Mouse (Mus musculus): ENCODE results near the gene Slc41a2. TPM values are rescaled to one million over a fixed set of nuclear protein-coding genes. Genes with fewer than 3 reads are reported as not detected.

The Slc41a2 gene
- polyA plus RNA-seq, 1 experiment from 2014 or later = 11.1 TPM

GRCm38 (mm10) chr10:83291731-83292130, 46.0 kb downstream of the Slc41a2 start:
- H3K27me3 ChIP-seq (replicated peaks) = no peaks in the 10 kb centered on the region
- WGBS = 93% methylated on average over 11 of the region's 11 CpGs
- no peak for ATAC-seq (replicated peaks)
- no peak overlapping the region for H3K4me3 ChIP-seq
- H3K9me3 ChIP-seq = no peaks in the 10 kb centered on the region
- no peak overlapping the region for H3K4me2 ChIP-seq
- no peaks in the 10 kb centered on the region for H3K4me1 ChIP-seq
- no peak overlapping the region for H3K27ac ChIP-seq
- H3K9ac ChIP-seq = no peak overlapping the region
- no peaks in the 10 kb centered on the region for H3K36me3 ChIP-seq (replicated peaks)

GRCm38 (mm10) chr10:83287828-83288227, 49.9 kb downstream of the Slc41a2 start:
- no peak for ATAC-seq (replicated peaks)
- Histone ChIP-seq H3K4me2 (no peak overlapping the region), H3K9ac (no peak overlapping the region)

GRCm38 (mm10) chr10:83286399-83286798, 51.3 kb downstream of the Slc41a2 start:
- Histone ChIP-seq H3K27ac (peak overlapping the region; percentile 68), H3K9ac (no peak overlapping the region), H3K9me3 (no peaks in the 10 kb centered on the region), H3K4me1 (peaks cover 12% of the 10 kb centered on the region), H3K36me3 (replicated peaks) (no peaks in the 10 kb centered on the region), H3K27me3 (replicated peaks) (no peaks in the 10 kb centered on the region), H3K4me2 (peak overlapping the region; percentile 15; the same call in 1 of the 2 replicates), H3K4me3 (no peak overlapping the region)
- WGBS = 36% methylated on average over 7 of the region's 7 CpGs
- peak; percentile 62 for ATAC-seq (replicated peaks)

More at GRCm38 (mm10) chr10:83287828-83288227, 49.9 kb downstream of the Slc41a2 start:
- Histone ChIP-seq H3K9me3 (no peaks in the 10 kb centered on the region), H3K36me3 (replicated peaks) (no peaks in the 10 kb centered on the region), H3K27ac (no peak overlapping the region), H3K4me3 (no peak overlapping the region), H3K27me3 (replicated peaks) (no peaks in the 10 kb centered on the region), H3K4me1 (peaks cover 12% of the 10 kb centered on the region)
- WGBS = 74% methylated on average over 6 of the region's 6 CpGs

DNA sequence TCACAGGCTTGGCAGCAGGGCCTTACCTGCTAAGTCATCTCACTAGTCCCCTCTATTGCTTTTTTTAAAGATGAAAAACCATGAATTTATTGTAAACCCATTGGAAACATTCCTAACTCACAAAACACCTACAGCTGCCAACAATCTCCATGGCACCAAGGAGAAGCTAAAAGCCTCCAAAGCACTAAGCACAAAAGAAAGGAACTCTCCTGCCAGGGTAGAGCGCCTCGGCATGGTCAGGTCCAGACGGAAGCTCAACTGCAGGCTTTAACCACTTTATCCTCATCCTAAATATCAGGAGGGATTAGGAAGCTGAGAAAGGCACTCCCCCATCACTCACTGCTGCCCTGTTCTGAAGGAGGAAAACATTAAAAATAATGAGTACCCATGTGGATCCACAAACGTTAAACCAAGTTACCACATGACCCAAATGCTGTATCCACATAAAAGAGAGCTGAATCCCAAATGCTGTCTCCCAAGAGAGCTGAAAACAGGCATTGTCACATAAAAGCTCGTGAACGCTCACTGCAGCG, 51.9 kb downstream of the Slc41a2 start:
- no peaks in the 10 kb centered on the region for H3K36me3 ChIP-seq (replicated peaks)

DNA sequence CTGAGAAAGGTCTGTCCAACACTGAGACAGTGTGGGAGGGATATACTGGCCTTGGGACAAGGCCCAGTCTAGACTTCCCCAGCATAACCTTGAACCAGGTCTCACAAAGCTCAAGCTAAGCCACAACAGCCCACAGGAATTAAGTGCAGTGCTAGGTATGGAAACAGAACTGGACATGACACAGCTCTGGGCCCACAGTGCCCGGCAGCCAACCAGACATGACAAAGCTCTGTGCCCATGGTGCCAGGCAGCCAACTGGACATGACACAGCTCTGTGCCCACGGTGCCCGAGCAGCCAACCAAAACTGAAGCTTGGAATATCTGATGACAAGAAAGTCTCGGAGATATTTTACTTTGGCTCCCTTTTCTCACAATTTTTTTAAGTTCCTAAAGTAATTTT, 52.8 kb downstream of the Slc41a2 start:
- no peak overlapping the region for H3K4me3 ChIP-seq
- WGBS = 93% methylated on average over 4 of the region's 4 CpGs

More for the DNA sequence above, 51.9 kb downstream of the Slc41a2 start:
- peak; percentile 57 for ATAC-seq (replicated peaks)
- WGBS = 27% methylated on average over 7 of the region's 7 CpGs
- peak overlapping the region; percentile 15; the same call in 1 of the 2 replicates for H3K4me2 ChIP-seq
- no peaks in the 10 kb centered on the region for H3K9me3 ChIP-seq
- H3K27me3 ChIP-seq (replicated peaks) = no peaks in the 10 kb centered on the region
- peak overlapping the region; percentile 68 for H3K27ac ChIP-seq
- no peak overlapping the region for H3K9ac ChIP-seq
- peaks cover 12% of the 10 kb centered on the region for H3K4me1 ChIP-seq
- H3K4me3 ChIP-seq = no peak overlapping the region; the same call in 1 of the 2 replicates

DNA sequence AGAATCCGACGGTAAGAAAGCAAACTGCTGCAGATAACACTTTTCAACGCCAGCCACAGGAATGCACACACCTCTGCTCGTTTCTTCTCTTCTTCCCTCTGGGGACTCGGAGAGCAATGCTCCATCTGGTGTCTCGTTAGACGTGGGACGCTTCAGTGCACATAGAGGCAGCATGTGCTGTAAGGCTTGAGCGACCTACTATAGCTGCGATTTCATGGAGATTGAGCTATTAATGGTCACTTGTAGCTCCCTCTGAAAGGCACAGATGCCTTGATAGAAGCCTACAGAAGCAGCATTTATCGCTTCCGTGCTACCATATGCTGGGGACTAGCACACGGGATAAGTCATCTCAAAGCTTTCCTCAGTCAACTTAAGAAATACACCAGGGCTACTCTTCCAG, 71.0 kb downstream of the Slc41a2 start:
- Histone ChIP-seq H3K9ac (no peak overlapping the region), H3K4me3 (no peak overlapping the region), H3K4me1 (peaks cover 6% of the 10 kb centered on the region), H3K9me3 (no peaks in the 10 kb centered on the region), H3K27me3 (replicated peaks) (no peaks in the 10 kb centered on the region), H3K4me2 (no peak overlapping the region), H3K36me3 (replicated peaks) (no peaks in the 10 kb centered on the region), H3K27ac (no peak overlapping the region)
- peak; percentile 60; the same call in 1 of the 2 replicates for ATAC-seq (replicated peaks)
- 17% methylated on average over 13 of the region's 13 CpGs for WGBS

More for the DNA sequence above, 52.8 kb downstream of the Slc41a2 start:
- H3K4me1 ChIP-seq = peaks cover 12% of the 10 kb centered on the region
- H3K4me2 ChIP-seq = no peak overlapping the region
- H3K9me3 ChIP-seq = no peaks in the 10 kb centered on the region
- no peaks in the 10 kb centered on the region for H3K27me3 ChIP-seq (replicated peaks)
- no peak overlapping the region for H3K9ac ChIP-seq
- no peaks in the 10 kb centered on the region for H3K36me3 ChIP-seq (replicated peaks)
- ATAC-seq (replicated peaks) = no peak
- H3K27ac ChIP-seq = no peak overlapping the region; the same call in 1 of the 2 replicates

DNA sequence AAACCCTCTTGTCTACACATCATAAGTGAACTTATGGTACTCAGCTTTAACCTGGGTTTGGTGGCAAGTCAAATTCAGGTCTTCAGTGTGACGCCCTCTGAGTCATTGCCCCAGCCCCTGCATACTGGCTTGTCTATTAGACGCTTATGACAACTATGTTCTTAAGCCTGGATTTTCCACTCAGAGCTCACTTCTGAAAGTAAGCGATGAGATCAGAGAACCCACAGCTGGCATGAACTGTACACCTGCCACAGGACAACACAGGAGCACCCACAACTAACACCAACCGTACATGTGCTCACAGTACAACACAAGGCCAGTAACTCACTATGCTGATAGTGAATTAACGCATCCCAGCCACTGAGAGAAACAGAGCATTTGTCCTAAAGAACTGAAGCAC, 71.4 kb downstream of the Slc41a2 start:
- Histone ChIP-seq H3K4me1 (peaks cover 6% of the 10 kb centered on the region), H3K36me3 (replicated peaks) (no peaks in the 10 kb centered on the region), H3K4me3 (no peak overlapping the region), H3K27ac (no peak overlapping the region), H3K9me3 (no peaks in the 10 kb centered on the region), H3K27me3 (replicated peaks) (no peaks in the 10 kb centered on the region), H3K4me2 (no peak overlapping the region), H3K9ac (no peak overlapping the region)
- 80% methylated on average over 5 of the region's 5 CpGs for WGBS
- ATAC-seq (replicated peaks) = no peak

DNA sequence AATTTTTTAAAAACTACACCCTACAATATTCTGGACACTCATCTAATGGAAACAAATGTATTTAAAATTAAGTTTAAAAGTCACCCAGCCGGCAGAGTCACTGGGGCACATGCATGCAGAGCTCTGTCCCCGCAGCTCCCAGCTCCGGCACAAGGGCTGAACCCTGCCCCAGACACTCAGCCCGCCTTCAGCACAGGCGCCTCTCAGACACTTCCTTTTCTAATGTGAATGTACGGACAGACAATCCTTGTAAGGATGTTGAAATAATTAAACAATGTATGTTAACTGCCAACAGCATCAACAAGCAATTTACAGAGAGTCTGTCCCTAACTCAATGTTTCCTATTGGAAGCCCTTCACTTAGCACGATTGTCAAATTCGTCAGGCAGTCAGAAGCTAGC, 73.0 kb downstream of the Slc41a2 start:
- Histone ChIP-seq H3K4me2 (no peak overlapping the region), H3K9me3 (no peaks in the 10 kb centered on the region), H3K4me3 (no peak overlapping the region), H3K36me3 (replicated peaks) (no peaks in the 10 kb centered on the region), H3K4me1 (peaks cover 6% of the 10 kb centered on the region), H3K9ac (no peak overlapping the region), H3K27ac (no peak overlapping the region), H3K27me3 (replicated peaks) (no peaks in the 10 kb centered on the region)
- ATAC-seq (replicated peaks) = no peak
- WGBS = 61% methylated on average over 8 of the region's 8 CpGs

DNA sequence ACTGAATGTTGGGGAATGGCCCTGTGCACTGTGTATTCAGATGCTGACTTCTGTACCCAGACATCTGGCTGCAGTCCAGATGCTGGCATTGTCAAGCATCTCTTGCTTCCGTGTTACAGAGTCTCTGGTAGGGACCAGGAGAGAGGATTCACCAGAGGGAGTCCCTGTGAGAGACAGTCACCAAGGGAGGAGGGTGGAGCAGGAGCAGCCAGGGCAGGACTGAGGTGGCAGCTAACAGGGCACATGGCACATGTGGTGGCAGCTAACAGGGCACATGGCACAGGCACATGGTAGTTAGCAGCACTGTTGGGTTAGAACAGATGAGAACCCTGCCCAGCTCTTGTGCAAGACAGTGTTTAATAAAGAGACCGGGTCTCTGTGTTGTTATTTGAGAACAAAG, 73.6 kb downstream of the Slc41a2 start:
- no peaks in the 10 kb centered on the region for H3K9me3 ChIP-seq
- H3K27me3 ChIP-seq (replicated peaks) = no peaks in the 10 kb centered on the region
- no peak overlapping the region for H3K9ac ChIP-seq
- no peak overlapping the region for H3K27ac ChIP-seq
- H3K4me3 ChIP-seq = no peak overlapping the region
- ATAC-seq (replicated peaks) = no peak
- 33% methylated on average over 2 of the region's 2 CpGs for WGBS
- no peaks in the 10 kb centered on the region for H3K36me3 ChIP-seq (replicated peaks)
- peaks cover 6% of the 10 kb centered on the region for H3K4me1 ChIP-seq
- no peak overlapping the region for H3K4me2 ChIP-seq

DNA sequence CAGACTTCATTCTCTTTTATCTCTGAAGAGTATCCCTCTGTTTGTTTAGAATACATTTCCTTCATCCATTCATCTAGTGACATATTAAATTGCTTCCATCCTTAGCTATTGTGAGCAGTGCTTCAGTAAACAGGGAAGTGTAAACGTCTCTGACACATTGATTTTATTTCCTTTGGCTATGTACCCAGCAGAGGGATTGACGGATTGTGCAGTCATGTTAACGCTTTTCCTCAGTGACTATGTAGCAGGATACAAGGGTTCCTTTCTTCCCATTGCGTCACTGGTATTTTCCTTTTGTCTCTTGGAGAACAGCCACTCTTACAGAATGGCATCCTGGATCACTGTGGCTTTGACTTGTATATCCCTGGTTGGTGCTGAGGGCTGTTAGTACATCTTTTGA, 76.4 kb downstream of the Slc41a2 start:
- 49% methylated on average over 4 of the region's 4 CpGs for WGBS
- no peak overlapping the region for H3K27ac ChIP-seq
- H3K4me3 ChIP-seq = no peak overlapping the region
- H3K27me3 ChIP-seq (replicated peaks) = no peaks in the 10 kb centered on the region
- no peak overlapping the region for H3K4me2 ChIP-seq
- H3K9ac ChIP-seq = no peak overlapping the region
- no peaks in the 10 kb centered on the region for H3K9me3 ChIP-seq
- H3K4me1 ChIP-seq = no peaks in the 10 kb centered on the region; the same call in 1 of the 2 replicates
- no peak for ATAC-seq (replicated peaks)
- H3K36me3 ChIP-seq (replicated peaks) = no peaks in the 10 kb centered on the region

- 66% methylated on average over 8 of the region's 8 CpGs for WGBS
- no peak overlapping the region for H3K4me2 ChIP-seq
- H3K27me3 ChIP-seq (replicated peaks) = no peaks in the 10 kb centered on the region
Observed at GRCm38 (mm10) chr10:83251377-83251776, 86.3 kb downstream of the Slc41a2 start.

GRCm38 (mm10) chr10:83248036-83248435, 89.6 kb downstream of the Slc41a2 start:
- Histone ChIP-seq H3K9ac (no peak overlapping the region), H3K27ac (no peak overlapping the region), H3K27me3 (replicated peaks) (no peaks in the 10 kb centered on the region), H3K4me1 (peaks cover 9% of the 10 kb centered on the region), H3K9me3 (no peaks in the 10 kb centered on the region), H3K36me3 (replicated peaks) (no peaks in the 10 kb centered on the region), H3K4me3 (no peak overlapping the region), H3K4me2 (no peak overlapping the region)
- WGBS = 69% methylated on average over 7 of the region's 7 CpGs
- no peak for ATAC-seq (replicated peaks)

More at GRCm38 (mm10) chr10:83251377-83251776, 86.3 kb downstream of the Slc41a2 start:
- Histone ChIP-seq H3K9ac (no peak overlapping the region), H3K4me3 (no peak overlapping the region), H3K36me3 (replicated peaks) (no peaks in the 10 kb centered on the region), H3K9me3 (no peaks in the 10 kb centered on the region), H3K27ac (no peak overlapping the region), H3K4me1 (no peaks in the 10 kb centered on the region)
- ATAC-seq (replicated peaks) = no peak

GRCm38 (mm10) chr10:83245720-83246119, 92.0 kb downstream of the Slc41a2 start:
- Histone ChIP-seq H3K4me1 (peaks cover 26% of the 10 kb centered on the region), H3K4me3 (no peak overlapping the region), H3K9ac (no peak overlapping the region), H3K9me3 (no peaks in the 10 kb centered on the region), H3K4me2 (no peak overlapping the region), H3K27ac (peak overlapping the region; percentile 16; the same call in 1 of the 2 replicates), H3K36me3 (replicated peaks) (no peaks in the 10 kb centered on the region), H3K27me3 (replicated peaks) (no peaks in the 10 kb centered on the region)
- peak; percentile 27; the same call in 1 of the 2 replicates for ATAC-seq (replicated peaks)
- 54% methylated on average over 7 of the region's 7 CpGs for WGBS

Data from midbrain, embryonic 15.5 days (tissue).